Mouse (Mus musculus) left cerebral cortex, postnatal 25 days (tissue): ENCODE data around the gene Fbxo33. TPM values are rescaled to one million over a fixed set of nuclear protein-coding genes. Genes with fewer than 3 reads are reported as not detected.
"Not testable (repeated sequence)": the region's sequence is repeated elsewhere in the genome, so short reads cannot be mapped to it uniquely, and the experiment has no call there.

ENCODE experiments used
- DNase-seq, 2 experiments: peaks; one replicate each; pipeline ENCODE4 v3.0.0; 2022; ENCODE audit warnings: low spot score in 2 of 2, mixed read lengths in 1 of 2
- intact Hi-C: fragments of 180-260 bp; cut with DNase I; formaldehyde crosslinking; loops from one replicate; pipeline ENCODE4 v1.15.1; 2025
- total RNA-seq, 2 experiments: library from RNA; stranded (reverse); gene quantifications; 2 replicates each; pipeline ENCODE4 v1.2.3; 2021

Gene Fbxo33
- 10 to 100 TPM; 65.3 to 66.0 TPM for total RNA-seq

- intact Hi-C loops = loop anchor here (2.0 to 5.0 kb wide), 2 partner anchors 89 to 152 kb away; partner anchors contain the start of gene Pnn
These were observed at the start of gene Fbxo33 for GRCm38 (mm10) chr12:59219325-59220225. TSS of gene Fbxo33 (minus strand) at chr12:59219725.

GRCm38 (mm10) chr12:59265942-59266231 lies 46.4 kb upstream of the Fbxo33 start:
- DNase-seq = no peak
- intact Hi-C loops = loop anchor here (10.0 kb wide), 2 partner anchors 359 to 529 kb away; no protein-coding TSS in a partner anchor

More at GRCm38 (mm10) chr12:59219325-59220225, at the start of gene Fbxo33:
- DNase-seq = peak; percentile 97 to 98

- intact Hi-C loops = loop anchor here (10.0 kb wide), 2 partner anchors 359 to 529 kb away; no protein-coding TSS in a partner anchor
- peak; percentile 68 to 85 for DNase-seq
These were observed 45.8 kb upstream of the Fbxo33 start for GRCm38 (mm10) chr12:59265207-59265941.

- intact Hi-C loops = loop anchor here (10.0 kb wide), 2 partner anchors 362 to 532 kb away; no protein-coding TSS in a partner anchor
These were observed 43.3 kb upstream of the Fbxo33 start for GRCm38 (mm10) chr12:59262841-59263240.

GRCm38 (mm10) chr12:59260798-59261197 lies 41.3 kb upstream of the Fbxo33 start:
- intact Hi-C loops = loop anchor here (10.0 kb wide), 2 partner anchors 364 to 534 kb away; no protein-coding TSS in a partner anchor
- DNase-seq = peak in 1 of 2 experiments; percentile 12

More at GRCm38 (mm10) chr12:59262841-59263240, 43.3 kb upstream of the Fbxo33 start:
- no peak for DNase-seq

GRCm38 (mm10) chr12:59260362-59260761 lies 40.8 kb upstream of the Fbxo33 start:
- intact Hi-C loops = loop anchor here (10.0 kb wide), 2 partner anchors 364 to 534 kb away; no protein-coding TSS in a partner anchor
- DNase-seq = peak; percentile 68 to 90

- no peak for DNase-seq
- intact Hi-C loops = no loop called here
These were observed 39.5 kb upstream of the Fbxo33 start for GRCm38 (mm10) chr12:59259015-59259414.

- DNase-seq = peak in 1 of 2 experiments; percentile 52
- intact Hi-C loops = no loop called here
These were observed 30.8 kb upstream of the Fbxo33 start for GRCm38 (mm10) chr12:59250259-59250827.

GRCm38 (mm10) chr12:59248969-59249368 lies 29.4 kb upstream of the Fbxo33 start:
- DNase-seq = no peak
- intact Hi-C loops = no loop called here

- DNase-seq, intact Hi-C loops: not testable (repeated sequence)
These were observed 21.5 kb upstream of the Fbxo33 start for GRCm38 (mm10) chr12:59241031-59241430.

- intact Hi-C loops = no loop called here
- no peak for DNase-seq
These were observed 18.9 kb upstream of the Fbxo33 start for GRCm38 (mm10) chr12:59238434-59238833.

- peak; percentile 45 to 91 for DNase-seq
- intact Hi-C loops = no loop called here
These were observed 8.9 kb upstream of the Fbxo33 start for GRCm38 (mm10) chr12:59228401-59228800.

GRCm38 (mm10) chr12:59218640-59219321 lies 744 bp downstream of the Fbxo33 start:
- peak in 1 of 2 experiments; percentile 40 for DNase-seq
- intact Hi-C loops = loop anchor here (2.0 to 5.0 kb wide), 2 partner anchors 88 to 151 kb away; partner anchors contain the start of gene Pnn

- intact Hi-C loops = loop anchor here (5.0 kb wide), 1 partner anchor 150 kb away; the partner anchor contains the start of gene Pnn
- DNase-seq = no peak
These were observed 2.2 kb downstream of the Fbxo33 start for GRCm38 (mm10) chr12:59217331-59217730.

GRCm38 (mm10) chr12:59216676-59217266 lies 2.8 kb downstream of the Fbxo33 start:
- DNase-seq = no peak
- intact Hi-C loops = loop anchor here (5.0 kb wide), 1 partner anchor 149 kb away; the partner anchor contains the start of gene Pnn

- intact Hi-C loops = loop anchor here (5.0 kb wide), 1 partner anchor 149 kb away; the partner anchor contains the start of gene Pnn
- DNase-seq = no peak
These were observed 3.3 kb downstream of the Fbxo33 start for GRCm38 (mm10) chr12:59216176-59216575.

GRCm38 (mm10) chr12:59207814-59208213 lies 11.7 kb downstream of the Fbxo33 start:
- no peak for DNase-seq
- intact Hi-C loops = no loop called here

GRCm38 (mm10) chr12:59207000-59207390 lies 12.5 kb downstream of the Fbxo33 start:
- no peak for DNase-seq
- intact Hi-C loops = no loop called here
